Mouse (Mus musculus) heart, postnatal 0 days (tissue): Measurements from ENCODE around the gene Kin.

Experiments used
- CTCF ChIP-seq: IDR thresholded peaks from 2 replicates; pipeline ENCODE4 v1.5.1; 2016; ENCODE audit warnings: antibody characterized with exemption, control low read depth, low read depth
- EP300 ChIP-seq: IDR thresholded peaks from 2 replicates; pipeline ENCODE4 v1.6.1; 2016; ENCODE audit warnings: antibody characterized with exemption, low read depth

GRCm38 (mm10) chr2:10071751-10072150 is 8.6 kb upstream of the Kin start:
- TF ChIP-seq CTCF (no peak), EP300 (no peak)
